Mouse (Mus musculus) neural tube, embryonic 15.5 days (tissue): Measurements from ENCODE around the gene Msx3. TPM values are rescaled to one million over a fixed set of nuclear protein-coding genes. Genes with fewer than 3 reads are reported as not detected.

ENCODE experiments used
- ATAC-seq: fragments of 200-750 bp; cut with Nextera tagmentation; 2 replicates; pipeline ENCODE4 v1.8.0; 2017; ENCODE audit warnings: mild to moderate bottlenecking, moderate TSS enrichment, moderate library complexity; ENCODE audit not compliant: low FRiP score
- H3K27ac ChIP-seq: fragments of 300-500 bp; sonication (generic); replicated peaks from 2 replicates; pipeline ENCODE4 v1.5.1; 2015; ENCODE audit warnings: mild to moderate bottlenecking, inconsistent platforms
- H3K27me3 ChIP-seq: fragments of 300-500 bp; sonication (generic); replicated peaks from 2 replicates; pipeline ENCODE4 v1.6.1; 2015; ENCODE audit warnings: inconsistent platforms
- H3K36me3 ChIP-seq: fragments of 300-500 bp; sonication (generic); 2 replicates; pipeline ENCODE4 v1.6.1; 2015; ENCODE audit warnings: inconsistent platforms
- H3K4me1 ChIP-seq: fragments of 300-500 bp; sonication (generic); 2 replicates; pipeline ENCODE4 v1.6.1; 2015; ENCODE audit warnings: inconsistent platforms
- H3K4me2 ChIP-seq: fragments of 300-500 bp; sonication (generic); 2 replicates; pipeline ENCODE4 v1.6.1; 2015; ENCODE audit warnings: inconsistent platforms, mild to moderate bottlenecking, moderate library complexity
- H3K4me3 ChIP-seq: fragments of 300-500 bp; sonication (generic); replicated peaks from 2 replicates; pipeline ENCODE4 v1.5.1; 2015; ENCODE audit warnings: mild to moderate bottlenecking, inconsistent platforms
- H3K9ac ChIP-seq: fragments of 300-500 bp; sonication (generic); replicated peaks from 2 replicates; pipeline ENCODE4 v1.6.1; 2015; ENCODE audit warnings: mild to moderate bottlenecking, inconsistent platforms
- H3K9me3 ChIP-seq: fragments of 300-500 bp; sonication (generic); replicated peaks from 2 replicates; pipeline ENCODE4 v1.6.1; 2016; ENCODE audit warnings: inconsistent platforms
- whole genome bisulfite sequencing: fragments of 180-500 bp; shearing (Covaris S2); methylation state at CpG from one replicate; pipeline ENCODE4 v1.1.7; 2015; ENCODE audit warnings: mixed read lengths; 5-methylcytosine and 5-hydroxymethylcytosine counted together
- polyA plus RNA-seq: library from polyadenylated mRNA; unstranded; fragments of >200 nt; fragmentation: Nextera tagmentation; extraction: Ambion mirVana; gene quantifications from 2 replicates; pipeline ENCODE4 v1.2.1, GENCODE M21; 2015

Msx3 gene
- polyA plus RNA-seq, 1 experiment from 2014 or later, result 3.3 TPM

GRCm38 (mm10) chr7:140007781-140008180 lies 41.1 kb downstream of the Msx3 start:
- Histone ChIP-seq H3K36me3 (peaks cover 60% of the 10 kb centered on the region), H3K4me2 (no peak overlapping the region), H3K27ac (no peak overlapping the region), H3K27me3 (no peaks in the 10 kb centered on the region), H3K4me1 (no peaks in the 10 kb centered on the region), H3K9me3 (no peaks in the 10 kb centered on the region), H3K4me3 (no peak overlapping the region), H3K9ac (no peak overlapping the region)
- 98% methylated on average over 9 of the region's 9 CpGs for WGBS
- no peak for ATAC-seq

GRCm38 (mm10) chr7:140006861-140007611 lies 41.9 kb downstream of the Msx3 start:
- no peak for ATAC-seq
- H3K36me3 ChIP-seq, result peaks cover 64% of the 10 kb centered on the region

GRCm38 (mm10) chr7:140004666-140005065 lies 44.2 kb downstream of the Msx3 start:
- H3K4me1 ChIP-seq, result no peaks in the 10 kb centered on the region
- peaks cover 75% of the 10 kb centered on the region for H3K36me3 ChIP-seq
- ATAC-seq, result no peak
- H3K9me3 ChIP-seq, result no peaks in the 10 kb centered on the region
- H3K4me2 ChIP-seq, result no peak overlapping the region
- no peaks in the 10 kb centered on the region for H3K27me3 ChIP-seq
- no peak overlapping the region for H3K4me3 ChIP-seq
- H3K9ac ChIP-seq, result no peak overlapping the region
- H3K27ac ChIP-seq, result no peak overlapping the region
- WGBS, result 92% methylated on average over 8 of the region's 8 CpGs

More at GRCm38 (mm10) chr7:140006861-140007611, 41.9 kb downstream of the Msx3 start:
- Histone ChIP-seq H3K27me3 (no peaks in the 10 kb centered on the region), H3K27ac (no peak overlapping the region), H3K4me1 (no peaks in the 10 kb centered on the region), H3K9me3 (no peaks in the 10 kb centered on the region), H3K4me3 (no peak overlapping the region), H3K4me2 (no peak overlapping the region), H3K9ac (no peak overlapping the region)
- WGBS, result 93% methylated on average over 9 of the region's 9 CpGs

GRCm38 (mm10) chr7:140001086-140001740 lies 47.7 kb downstream of the Msx3 start:
- Histone ChIP-seq H3K4me2 (no peak overlapping the region), H3K27ac (no peak overlapping the region), H3K9ac (no peak overlapping the region), H3K4me3 (no peak overlapping the region), H3K4me1 (no peaks in the 10 kb centered on the region), H3K36me3 (peaks cover 87% of the 10 kb centered on the region), H3K27me3 (no peaks in the 10 kb centered on the region), H3K9me3 (no peaks in the 10 kb centered on the region)
- WGBS, result 77% methylated on average over 12 of the region's 12 CpGs
- ATAC-seq, result no peak

- H3K27me3 ChIP-seq, result no peaks in the 10 kb centered on the region
- H3K36me3 ChIP-seq, result peaks cover 76% of the 10 kb centered on the region
- H3K4me3 ChIP-seq, result no peak overlapping the region
- ATAC-seq, result no peak
- H3K4me1 ChIP-seq, result no peaks in the 10 kb centered on the region
- H3K9ac ChIP-seq, result no peak overlapping the region
- WGBS, result 97% methylated on average over 13 of the region's 13 CpGs
- no peak overlapping the region for H3K27ac ChIP-seq
- no peak overlapping the region for H3K4me2 ChIP-seq
- no peaks in the 10 kb centered on the region for H3K9me3 ChIP-seq
Measured at GRCm38 (mm10) chr7:139998691-139999350, 50.1 kb downstream of the Msx3 start.

Other genes starting within 250 kb of the Msx3 start
- 31.1 and 34.1 TPM in 2 replicates for gene Adgra1, start 214.9 kb downstream of the Msx3 start, polyA plus RNA-seq
- 12.5 and 15.5 TPM in 2 replicates for gene Kndc1, start 154.4 kb downstream of the Msx3 start, polyA plus RNA-seq
- gene Utf1, start 105.3 kb downstream of the Msx3 start, polyA plus RNA-seq, result 1.6 TPM in 1 of 2 replicates, not detected in the other
- 0.82 and 1.2 TPM in 2 replicates for gene 6430531B16Rik, start 70.3 kb downstream of the Msx3 start, polyA plus RNA-seq
- gene Adam8, start 56.5 kb downstream of the Msx3 start, polyA plus RNA-seq, result 2.8 and 3.2 TPM in 2 replicates
- 53.0 and 57.2 TPM in 2 replicates for gene Zfp511, start 12.7 kb downstream of the Msx3 start, polyA plus RNA-seq
- 51.6 TPM in 2 replicates for gene Tubgcp2, start 12.4 kb downstream of the Msx3 start, polyA plus RNA-seq
- gene Caly, start 33.5 kb upstream of the Msx3 start, polyA plus RNA-seq, result 293 and 360 TPM in 2 replicates
- 7.2 TPM in 1 of 2 replicates, not detected in the other for gene Prap1, start 44.3 kb upstream of the Msx3 start, polyA plus RNA-seq
- gene Fuom, start 53.4 kb upstream of the Msx3 start, polyA plus RNA-seq, result 48.1 and 51.2 TPM in 2 replicates
- 10.7 and 14.7 TPM in 2 replicates for gene Paox, start 66.7 kb upstream of the Msx3 start, polyA plus RNA-seq
- gene Echs1, start 67.4 kb upstream of the Msx3 start, polyA plus RNA-seq, result 116 and 121 TPM in 2 replicates
- 30.0 and 32.1 TPM in 2 replicates for gene Mtg1, start 88.5 kb upstream of the Msx3 start, polyA plus RNA-seq
- 23.2 and 26.3 TPM in 2 replicates for gene Sprn, start 105.8 kb upstream of the Msx3 start, polyA plus RNA-seq
- gene Olfr522, start 115.7 kb upstream of the Msx3 start, polyA plus RNA-seq, result not detected in 2 replicates
- gene Olfr523, start 124.1 kb upstream of the Msx3 start, polyA plus RNA-seq, result not detected in 2 replicates
- 0.63 TPM in 1 of 2 replicates, not detected in the other for gene Olfr524, start 156.9 kb upstream of the Msx3 start, polyA plus RNA-seq
- 13.1 TPM in 1 of 2 replicates, not detected in the other for gene Cd163l1, start 169.2 kb upstream of the Msx3 start, polyA plus RNA-seq
- 0.05 and 0.50 TPM in 2 replicates for gene 5830411N06Rik, start 198.2 kb upstream of the Msx3 start, polyA plus RNA-seq